Mouse (Mus musculus): Measurements from ENCODE around the gene Slc9a3.

DNA sequence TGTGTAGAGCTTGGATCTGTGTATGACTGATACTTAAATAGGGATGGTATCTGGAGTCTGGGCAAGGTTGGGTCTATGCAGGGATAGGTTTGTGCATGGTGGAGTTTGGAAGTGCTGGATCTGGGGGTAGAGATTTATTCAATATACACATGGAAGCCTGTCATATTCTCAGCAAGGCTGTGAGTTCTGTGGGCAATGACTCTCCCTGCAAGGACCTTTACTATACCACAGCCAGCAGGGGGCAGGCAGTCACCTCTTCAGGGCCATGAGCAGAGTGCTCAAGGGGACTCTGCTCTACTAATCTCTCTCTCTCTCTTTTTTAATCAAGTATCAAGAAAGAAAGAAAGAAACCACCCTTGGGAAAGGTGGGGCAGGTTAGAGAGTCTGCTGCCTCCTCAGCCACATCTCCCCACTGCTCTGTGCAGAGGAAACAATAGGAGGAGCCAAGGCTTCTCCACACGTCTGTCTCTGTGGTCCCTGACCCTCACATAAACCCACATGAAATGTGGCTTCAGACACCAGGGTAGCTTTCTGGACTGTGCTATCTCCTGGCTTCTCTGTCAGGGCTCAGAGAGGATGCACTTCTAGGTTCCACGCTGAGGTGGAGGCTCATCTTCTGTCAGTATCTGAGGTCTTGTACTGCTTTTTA is 24.4 kb upstream of the Slc9a3 start:
- TF ChIP-seq POLR2AphosphoS2 (IDR thresholded peaks at IDR 0.05; ENCODE audit: insufficient read length, low read depth) (no peak), USF1 (IDR thresholded peaks at IDR 0.05; ENCODE audit: low read depth) (no peak), MYOG (IDR thresholded peaks at IDR 0.05; ENCODE audit: control insufficient read depth in 1 of 3, insufficient read depth in 1 of 3, insufficient read length in 2 of 3, low read depth in 2 of 3) (no peak)

Measured in myocyte (in vitro differentiated cells).